Mouse (Mus musculus) G1E (cell line): ENCODE results near the gene Cd38. TPM values are rescaled to one million over a fixed set of nuclear protein-coding genes. Genes with fewer than 3 reads are reported as not detected.

Source experiments
- ATAC-seq: 2 replicates; pipeline ENCODE4 v1.8.0; 2016; ENCODE audit warnings: mild to moderate bottlenecking; ENCODE audit not compliant: insufficient number of reproducible peaks, poor library complexity, low FRiP score, severe bottlenecking; ENCODE audit errors: extremely low read depth
- DNase-seq: peaks from one replicate; pipeline ENCODE4 v3.0.0; 2012; ENCODE audit warnings: low spot score
- H3K27me3 ChIP-seq: 2 replicates; pipeline ENCODE4 v1.6.1; 2012; ENCODE audit warnings: mild to moderate bottlenecking, low read length, inconsistent platforms; ENCODE audit not compliant: insufficient read depth
- H3K36me3 ChIP-seq: replicated peaks from 2 replicates; pipeline ENCODE3; 2012; ENCODE audit warnings: mild to moderate bottlenecking, inconsistent platforms
- H3K4me1 ChIP-seq: 2 replicates; pipeline ENCODE4 v1.6.1; 2012; ENCODE audit warnings: low read depth, low read length, inconsistent platforms, mixed read lengths; ENCODE audit not compliant: insufficient read depth
- H3K4me3 ChIP-seq: 2 replicates; pipeline ENCODE4 v1.5.1; 2012; ENCODE audit warnings: low read depth, mild to moderate bottlenecking, inconsistent platforms, low read length, moderate library complexity, mixed read lengths
- H3K9me3 ChIP-seq: replicated peaks from 2 replicates; pipeline ENCODE4 v1.6.1; 2012; ENCODE audit warnings: inconsistent platforms
- CTCF ChIP-seq: IDR thresholded peaks from 2 replicates; pipeline ENCODE4 v1.5.1; 2012; ENCODE audit warnings: low read depth, low read length, inconsistent platforms, mixed read lengths
- GATA1 ChIP-seq: IDR thresholded peaks from 2 replicates; pipeline ENCODE4 v1.6.1; 2012; ENCODE audit warnings: borderline replicate concordance, low read length, inconsistent platforms, mixed read lengths
- GATA2 ChIP-seq: IDR thresholded peaks from 2 replicates; pipeline ENCODE4 v1.6.1; 2012; ENCODE audit warnings: low read depth, low read length, inconsistent platforms, borderline replicate concordance
- POLR2AphosphoS5 ChIP-seq: IDR thresholded peaks from 2 replicates; pipeline ENCODE4 v1.6.1; 2012; ENCODE audit warnings: low read depth, low read length, inconsistent platforms; ENCODE audit not compliant: insufficient replicate concordance
- TAL1 ChIP-seq: conservative IDR thresholded peaks from 2 replicates; pipeline ENCODE4 v1.6.1; 2012; ENCODE audit warnings: low read depth, low read length, inconsistent platforms, mixed read lengths
- polyA plus RNA-seq: library from polyadenylated mRNA; stranded (reverse); fragments of >175 nt; gene quantifications from 2 replicates; pipeline ENCODE4 v1.2.3, GENCODE M21; 2012
- total RNA-seq, 2 experiments: library from RNA; stranded (forward) in 1 of 2; stranded (reverse) in 1 of 2; fragments of 200-1000 nt in 1 of 2; fragments of >200 nt in 1 of 2; fragmentation: Nextera tagmentation in 1 of 2; gene quantifications; 2 replicates each; pipeline ENCODE4 v1.2.3; 2014 to 2017

Gene Cd38
- total RNA-seq (2014; fragmentation: Nextera tagmentation) (not detected in 2 replicates), total RNA-seq (2017) (0.05 and 0.35 TPM in 2 replicates), polyA plus RNA-seq (not detected in 2 replicates)

- H3K4me1 ChIP-seq: no peaks in the 10 kb centered on the region; the same call in 1 of the 2 replicates
- no peaks in the 10 kb centered on the region for H3K36me3 ChIP-seq
- no peak for DNase-seq
- no peak for TF ChIP-seq CTCF
- TF ChIP-seq GATA1: no peak
- TF ChIP-seq POLR2AphosphoS5: no peak
- ATAC-seq: no peak
- peaks cover 8% of the 10 kb centered on the region; the same call in 1 of the 2 replicates for H3K27me3 ChIP-seq
- no peak within 1 kb of the TSS for H3K4me3 ChIP-seq
- no peaks in the 10 kb centered on the region for H3K9me3 ChIP-seq
These were observed at the start of gene Cd38 for GRCm38 (mm10) chr5:43868253-43868652. Gene Cd38 (plus strand): TSS chr5:43868553.

GRCm38 (mm10) chr5:43818695-43819094 is 49.7 kb upstream of the Cd38 start, which contains the start of gene Bst1:
Gene Bst1 (plus strand): TSS chr5:43818885.
- no peaks in the 10 kb centered on the region for H3K9me3 ChIP-seq
- peaks cover 16% of the 10 kb centered on the region for H3K27me3 ChIP-seq
- ATAC-seq (no peak), DNase-seq (no peak)
- H3K36me3 ChIP-seq: no peaks in the 10 kb centered on the region
- H3K4me3 ChIP-seq: no peak within 1 kb of the TSS
- TF ChIP-seq GATA2 (no peak), TAL1 (no peak), GATA1 (no peak), POLR2AphosphoS5 (no peak), CTCF (no peak)
- no peaks in the 10 kb centered on the region for H3K4me1 ChIP-seq

- TF ChIP-seq CTCF (no peak), POLR2AphosphoS5 (no peak), GATA1 (no peak), GATA2 (no peak), TAL1 (no peak)
- peaks cover 9% of the 10 kb centered on the region; the same call in 1 of the 2 replicates for H3K27me3 ChIP-seq
- H3K4me1 ChIP-seq: peaks cover 3% of the 10 kb centered on the region; the same call in 1 of the 2 replicates
- no peak overlapping the region for H3K4me3 ChIP-seq
- DNase-seq: no peak
- no peaks in the 10 kb centered on the region for H3K36me3 ChIP-seq
- H3K9me3 ChIP-seq: no peaks in the 10 kb centered on the region
- no peak for ATAC-seq
These were observed 47.6 kb upstream of the Cd38 start for GRCm38 (mm10) chr5:43820785-43821184.

GRCm38 (mm10) chr5:43821538-43821937 is 46.8 kb upstream of the Cd38 start, which contains the start of gene Fbxl5:
Gene Fbxl5 (minus strand): TSS chr5:43821638.
- peaks cover 3% of the 10 kb centered on the region; the same call in 1 of the 2 replicates for H3K4me1 ChIP-seq
- H3K9me3 ChIP-seq: no peaks in the 10 kb centered on the region
- no peak for TF ChIP-seq POLR2AphosphoS5
- TF ChIP-seq CTCF: no peak
- TF ChIP-seq TAL1: no peak
- no peak for TF ChIP-seq GATA1
- no peak for TF ChIP-seq GATA2
- no peaks in the 10 kb centered on the region for H3K36me3 ChIP-seq
- ATAC-seq (no peak), DNase-seq (no peak)
- peaks cover 6% of the 10 kb centered on the region; the same call in 1 of the 2 replicates for H3K27me3 ChIP-seq
- H3K4me3 ChIP-seq: no peak within 1 kb of the TSS

- Histone ChIP-seq H3K4me1 (peaks cover 3% of the 10 kb centered on the region; the same call in 1 of the 2 replicates), H3K4me3 (no peak overlapping the region), H3K36me3 (no peaks in the 10 kb centered on the region), H3K27me3 (peaks cover 6% of the 10 kb centered on the region; the same call in 1 of the 2 replicates), H3K9me3 (no peaks in the 10 kb centered on the region)
- ATAC-seq (no peak), DNase-seq (no peak)
- TF ChIP-seq CTCF: no peak
These were observed 46.2 kb upstream of the Cd38 start for GRCm38 (mm10) chr5:43822199-43822598.

- no peak for ATAC-seq
- H3K27me3 ChIP-seq: peaks cover 7% of the 10 kb centered on the region
- no peak overlapping the region for H3K4me3 ChIP-seq
- DNase-seq: no peak
- H3K36me3 ChIP-seq: no peaks in the 10 kb centered on the region
- H3K9me3 ChIP-seq: no peaks in the 10 kb centered on the region
- no peak for TF ChIP-seq GATA1
- TF ChIP-seq TAL1: no peak
- TF ChIP-seq GATA2: no peak
- TF ChIP-seq CTCF: no peak
- TF ChIP-seq POLR2AphosphoS5: no peak
- peaks cover 3% of the 10 kb centered on the region; the same call in 1 of the 2 replicates for H3K4me1 ChIP-seq
These were observed 45.5 kb upstream of the Cd38 start for GRCm38 (mm10) chr5:43822824-43823223.
